Mouse (Mus musculus) layer of hippocampus, adult 18-20 months (tissue): ENCODE measurements around the gene Bmf. TPM values are rescaled to one million over a fixed set of nuclear protein-coding genes. Genes with fewer than 3 reads are reported as not detected.

Source experiments
- DNase-seq, 2 experiments: peaks; one replicate each; pipeline ENCODE4 v3.0.0; 2022; ENCODE audit warnings: low spot score in 2 of 2
- total RNA-seq, 2 experiments: library from RNA; stranded (reverse); gene quantifications; 2 replicates each; pipeline ENCODE4 v1.2.3; 2021

Gene Bmf
- total RNA-seq, 2 experiments from 2014 or later = 1.2 to 2.8 TPM

GRCm38 (mm10) chr2:118484386-118484898 is 65.0 kb downstream of the Bmf start:
- DNase-seq = no peak

- DNase-seq = no peak
Measured at GRCm38 (mm10) chr2:118483032-118483431, 66.5 kb downstream of the Bmf start.

GRCm38 (mm10) chr2:118480886-118481285 is 68.6 kb downstream of the Bmf start:
- DNase-seq = no peak

GRCm38 (mm10) chr2:118479550-118479909 is 70.0 kb downstream of the Bmf start, which contains the start of gene Srp14:
Gene Srp14 (minus strand): TSS chr2:118479711.
- DNase-seq = peak; percentile 88 to 93

- DNase-seq = no peak
Measured at GRCm38 (mm10) chr2:118478833-118479549, 70.5 kb downstream of the Bmf start.

Other genes starting within 250 kb of the Bmf start
- 10 to 100 TPM; 10.8 to 12.0 TPM for gene Gpr176, start 176.3 kb downstream of the Bmf start, total RNA-seq
- gene Eif2ak4, start 161.1 kb downstream of the Bmf start, total RNA-seq = 10 to 100 TPM; 20.7 to 22.1 TPM
- 100 to 1,000 TPM; 184 to 191 TPM for gene Srp14, start 70.0 kb downstream of the Bmf start, total RNA-seq
- 1 to 10 TPM; 2.4 TPM for gene Bub1b, start 48.5 kb upstream of the Bmf start, total RNA-seq
- gene Pak6, start 113.6 kb upstream of the Bmf start, total RNA-seq = 10 to 100 TPM; 54.3 to 67.9 TPM
- 10 to 100 TPM; 18.1 to 18.6 TPM for gene Ankrd63, start 154.3 kb upstream of the Bmf start, total RNA-seq
- gene Plcb2, start 178.8 kb upstream of the Bmf start, total RNA-seq = 1 to 10 TPM; 2.2 to 2.5 TPM
- gene Inafm2, start 196.1 kb upstream of the Bmf start, total RNA-seq = 10 to 100 TPM; 71.4 to 77.5 TPM
- 1 to 10 TPM; 6.5 to 6.7 TPM for gene Ccdc9b, start 213.0 kb upstream of the Bmf start, total RNA-seq
- gene Phgr1, start 223.1 kb upstream of the Bmf start, total RNA-seq = not detected
- gene Disp2, start 230.0 kb upstream of the Bmf start, total RNA-seq = 100 to 1,000 TPM; 261 to 266 TPM